Mouse (Mus musculus): Measurements from ENCODE around the gene Tex14.
A peak's percentile ranks its signal among the peaks of the same experiment; 100 is the strongest.
"Not testable (repeated sequence)": the region's sequence is repeated elsewhere in the genome, so short reads cannot be mapped to it uniquely, and the experiment has no call there.

The Tex14 gene

GRCm38 (mm10) chr11:87449847-87450246 lies 45.0 kb downstream of the Tex14 start:
- DNase-seq, result not testable (repeated sequence)

- not testable (repeated sequence) for DNase-seq
Measured at GRCm38 (mm10) chr11:87452779-87453178, 47.9 kb downstream of the Tex14 start.

- no peak for DNase-seq
Measured at GRCm38 (mm10) chr11:87453216-87454034, 48.6 kb downstream of the Tex14 start.

GRCm38 (mm10) chr11:87454035-87454690 lies 49.3 kb downstream of the Tex14 start:
- DNase-seq, result no peak

GRCm38 (mm10) chr11:87455573-87455972 lies 50.7 kb downstream of the Tex14 start:
- DNase-seq, result no peak

- DNase-seq, result no peak
Measured at GRCm38 (mm10) chr11:87455984-87456383, 51.1 kb downstream of the Tex14 start.

GRCm38 (mm10) chr11:87460566-87460965 lies 55.7 kb downstream of the Tex14 start:
- no peak for DNase-seq

- DNase-seq, result peak; percentile 79
Measured at GRCm38 (mm10) chr11:87461780-87462460, 57.1 kb downstream of the Tex14 start.

- peak; percentile 16 for DNase-seq
Measured at GRCm38 (mm10) chr11:87462461-87463242, 57.8 kb downstream of the Tex14 start.

- DNase-seq, result no peak
Measured at GRCm38 (mm10) chr11:87463243-87463540, 58.3 kb downstream of the Tex14 start.

- DNase-seq, result not testable (repeated sequence)
Measured at GRCm38 (mm10) chr11:87463792-87464430, 59.0 kb downstream of the Tex14 start.

- no peak for DNase-seq
Measured at GRCm38 (mm10) chr11:87465990-87466593, 61.2 kb downstream of the Tex14 start.

- no peak for DNase-seq
Measured at GRCm38 (mm10) chr11:87467491-87468277, 62.8 kb downstream of the Tex14 start.

- no peak for DNase-seq
Measured at GRCm38 (mm10) chr11:87468278-87468655, 63.4 kb downstream of the Tex14 start.

- DNase-seq, result no peak
Measured at GRCm38 (mm10) chr11:87468706-87469315, 63.9 kb downstream of the Tex14 start.

- peak; percentile 51 for DNase-seq
Measured at GRCm38 (mm10) chr11:87470807-87471698, 66.2 kb downstream of the Tex14 start.

GRCm38 (mm10) chr11:87471699-87471997 lies 66.8 kb downstream of the Tex14 start:
- not testable (repeated sequence) for DNase-seq

GRCm38 (mm10) chr11:87472058-87472457 lies 67.2 kb downstream of the Tex14 start:
- DNase-seq, result not testable (repeated sequence)

- not testable (repeated sequence) for DNase-seq
Measured at GRCm38 (mm10) chr11:87479172-87479571, 74.3 kb downstream of the Tex14 start.

GRCm38 (mm10) chr11:87483796-87484326 lies 79.0 kb downstream of the Tex14 start:
- DNase-seq, result no peak

All from right cerebral cortex, postnatal 25 days (tissue).